Mouse (Mus musculus): ENCODE measurements around the gene Hoxb7.

The Hoxb7 gene

GRCm38 (mm10) chr11:96268031-96268745 lies 18.2 kb upstream of the Hoxb7 start:
- DNase-seq = peak; percentile 14

GRCm38 (mm10) chr11:96269869-96270268 lies 16.6 kb upstream of the Hoxb7 start:
- DNase-seq = no peak

GRCm38 (mm10) chr11:96270996-96271540 lies 15.4 kb upstream of the Hoxb7 start, which contains the start of gene Hoxb9:
Hoxb9 (plus strand) TSS chr11:96271457.
- DNase-seq = peak; percentile 81

GRCm38 (mm10) chr11:96271541-96272011 lies 14.8 kb upstream of the Hoxb7 start:
- no peak for DNase-seq

- DNase-seq = no peak
Measured at GRCm38 (mm10) chr11:96272024-96272921, 14.2 kb upstream of the Hoxb7 start.

DNA sequence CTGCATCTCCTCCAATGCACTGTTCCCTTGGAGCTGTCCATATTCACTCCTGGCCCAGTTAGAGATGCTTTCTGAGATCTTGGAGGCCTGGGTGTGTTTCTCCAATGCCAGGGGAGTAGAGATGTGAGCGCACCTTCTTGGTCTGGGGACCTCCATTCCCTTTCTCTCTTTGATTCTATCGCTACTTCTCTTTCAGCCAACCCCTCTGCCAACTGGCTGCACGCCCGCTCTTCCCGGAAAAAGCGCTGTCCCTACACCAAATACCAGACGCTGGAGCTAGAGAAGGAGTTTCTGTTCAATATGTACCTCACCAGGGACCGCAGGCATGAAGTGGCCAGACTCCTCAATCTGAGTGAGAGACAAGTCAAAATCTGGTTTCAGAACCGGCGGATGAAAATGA lies 12.0 kb upstream of the Hoxb7 start:
- DNase-seq = no peak

DNA sequence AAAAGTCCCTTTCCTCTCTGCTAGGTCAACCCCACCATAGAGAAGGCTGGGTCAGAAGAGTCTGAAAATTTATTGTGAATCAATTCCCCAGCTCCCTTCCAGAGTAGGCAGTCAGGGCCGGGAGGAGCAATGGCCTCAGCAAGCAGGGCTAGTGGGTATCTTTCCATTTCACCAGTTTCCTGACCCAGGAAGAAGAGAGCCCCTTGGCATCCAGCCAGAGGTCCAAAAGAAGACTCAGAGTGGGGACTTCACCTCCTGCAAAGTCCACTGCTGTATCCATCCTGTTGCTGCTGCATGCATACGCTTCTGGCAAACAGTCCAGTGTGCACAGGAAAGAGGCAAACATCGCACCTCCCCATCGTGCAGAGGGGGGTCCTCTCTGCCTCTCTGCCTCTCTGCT lies 10.5 kb upstream of the Hoxb7 start:
- DNase-seq = no peak

- no peak for DNase-seq
Measured at GRCm38 (mm10) chr11:96277151-96278044, 9.0 kb upstream of the Hoxb7 start.

DNA sequence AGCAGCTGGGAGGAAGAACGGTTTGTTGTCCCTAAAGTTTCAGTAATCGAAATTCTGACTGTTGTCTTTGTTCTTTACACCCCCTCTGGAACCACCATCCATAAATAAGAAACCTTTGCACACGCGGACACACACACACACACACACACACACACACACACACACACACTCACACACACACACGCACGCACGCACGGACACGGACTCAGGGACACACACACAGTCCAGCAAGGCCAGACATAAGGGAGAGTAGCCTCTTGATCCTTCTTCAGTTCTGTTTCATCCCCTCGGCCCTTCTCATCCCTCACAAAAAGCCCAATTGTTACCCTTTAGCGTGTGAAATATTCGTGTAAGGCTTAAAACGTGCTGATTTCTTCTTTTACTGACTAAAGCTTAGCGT lies 8.1 kb upstream of the Hoxb7 start:
- no peak for DNase-seq

DNA sequence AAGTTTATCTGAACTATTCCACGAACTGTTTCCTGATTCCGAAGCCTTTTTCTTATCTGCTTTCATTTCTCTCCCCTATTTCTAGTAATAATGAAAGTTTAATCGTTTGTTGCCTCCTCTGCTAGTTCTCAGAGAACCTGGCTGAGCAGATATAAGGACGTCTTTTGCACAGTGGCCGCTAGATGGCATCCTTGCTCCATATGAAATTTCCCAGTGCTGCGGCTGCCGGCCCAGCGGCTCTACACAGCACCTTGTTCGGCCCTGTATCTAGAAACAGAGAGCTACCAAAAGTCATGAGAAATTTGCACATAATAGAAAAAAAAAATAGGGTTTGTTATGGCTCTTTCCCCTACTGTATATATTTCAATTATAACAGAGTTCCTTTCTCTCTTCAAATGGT lies 7.7 kb upstream of the Hoxb7 start:
- peak; percentile 91 for DNase-seq

- DNase-seq = no peak
Measured at GRCm38 (mm10) chr11:96279421-96280233, 6.8 kb upstream of the Hoxb7 start.

- no peak for DNase-seq
Measured at GRCm38 (mm10) chr11:96280399-96281378, 5.7 kb upstream of the Hoxb7 start.

DNA sequence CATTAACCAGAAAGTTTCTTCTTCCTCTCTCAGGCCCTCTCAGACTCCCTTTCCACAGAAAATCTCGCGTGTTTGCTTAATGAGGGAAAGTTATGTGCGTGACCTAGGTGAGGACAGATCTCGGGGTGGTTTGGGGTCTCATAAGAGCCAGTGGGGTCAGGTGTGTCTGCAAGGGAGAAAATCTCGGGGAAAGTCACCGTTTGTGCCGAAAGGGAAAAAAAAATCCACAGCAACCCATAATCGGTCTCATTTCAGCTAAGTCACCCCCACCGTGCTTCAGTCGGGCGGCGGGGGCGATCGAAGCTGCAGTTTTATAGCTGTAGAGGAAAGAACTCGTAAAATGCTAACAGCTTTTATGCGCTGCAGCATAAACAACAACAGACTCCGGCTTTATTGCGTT lies 5.0 kb upstream of the Hoxb7 start:
- DNase-seq = peak; percentile 35

GRCm38 (mm10) chr11:96281855-96282570 lies 4.4 kb upstream of the Hoxb7 start, which contains the start of gene Hoxb8:
Hoxb8 (plus strand) TSS chr11:96281905.
- DNase-seq = no peak

- peak; percentile 78 for DNase-seq
Measured at GRCm38 (mm10) chr11:96282795-96283430, 3.5 kb upstream of the Hoxb7 start.

DNA sequence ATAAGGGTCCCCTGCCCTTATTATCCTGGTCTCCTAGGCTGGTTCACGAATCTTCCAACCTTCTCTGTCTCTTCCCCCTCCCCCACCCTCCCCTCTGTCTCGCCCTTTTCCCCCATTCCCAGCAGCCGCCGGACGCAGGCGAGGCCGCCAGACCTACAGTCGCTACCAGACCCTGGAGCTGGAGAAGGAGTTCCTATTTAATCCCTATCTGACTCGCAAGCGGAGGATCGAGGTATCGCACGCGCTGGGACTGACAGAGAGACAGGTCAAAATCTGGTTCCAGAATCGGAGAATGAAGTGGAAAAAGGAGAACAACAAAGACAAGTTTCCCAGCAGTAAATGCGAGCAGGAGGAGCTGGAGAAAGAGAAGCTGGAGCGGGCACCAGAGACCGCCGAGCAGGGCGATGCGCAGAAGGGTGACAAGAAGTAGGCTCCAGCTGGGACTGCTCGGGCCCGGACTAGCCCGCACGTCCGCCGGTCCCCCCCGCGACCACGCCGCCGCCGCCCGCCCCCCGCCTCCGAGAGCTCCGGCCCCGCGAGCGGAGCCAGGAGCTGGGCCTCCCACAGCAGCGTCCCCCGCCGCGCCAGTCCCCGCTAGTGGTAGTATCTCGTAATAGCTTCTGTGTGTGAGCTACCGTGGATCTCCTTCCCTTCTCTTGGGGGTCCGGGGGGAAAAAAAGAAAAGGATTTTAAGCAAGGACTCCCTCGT lies 2.2 kb upstream of the Hoxb7 start:
- DNase-seq = no peak

- DNase-seq = peak; percentile 87
Measured at GRCm38 (mm10) chr11:96284774-96285734, 1.4 kb upstream of the Hoxb7 start.

All from embryo, embryonic 11 days (tissue).